8 mouse cellular contexts compared by ENCODE assay signal in genomic region chr12:87199973-87200586, GRCm38 (mm10). TPM values are rescaled to one million over a fixed set of nuclear protein-coding genes. Genes with fewer than 3 reads are reported as not detected.
DNase-seq lines count a peak whose midpoint lies in the region; ATAC-seq and TF ChIP-seq lines count a peak whose summit lies in the region.

TSS of gene Tmed8 (minus strand) at chr12:87200454.

- peaks cover 3% of the 10 kb centered on the region for H3K36me3 ChIP-seq in G1E (replicated peaks)
- no peaks in the 10 kb centered on the region for H3K36me3 ChIP-seq in lung, embryonic 15.5 days

- WGBS in lung, embryonic 15.5 days, result under 1% methylated on average over 64 of the region's 70 CpGs
- under 1% methylated on average over 55 of the region's 70 CpGs for WGBS in olfactory bulb, adult 2 months

- peak within 1 kb of the TSS; percentile 61 for H3K27ac ChIP-seq in lung, embryonic 15.5 days
- H3K27ac ChIP-seq in olfactory bulb, adult 2 months (ENCODE audit: insufficient read depth, low read depth, low read length), result peak within 1 kb of the TSS; percentile 60

- H3K4me1 ChIP-seq in G1E (ENCODE audit: insufficient read depth, low read depth, low read length), result peaks cover 26% of the 10 kb centered on the region
- H3K4me1 ChIP-seq in lung, embryonic 15.5 days, result peaks cover 7% of the 10 kb centered on the region
- peaks cover 5% of the 10 kb centered on the region; the same call in 1 of the 2 replicates for H3K4me1 ChIP-seq in olfactory bulb, adult 2 months (ENCODE audit: control insufficient read depth, insufficient read depth, low read length)

- TF ChIP-seq POLR2A in olfactory bulb, adult 2 months (IDR thresholded peaks at IDR 0.05; ENCODE audit: insufficient read depth, low read depth, low read length), result peak; percentile 49; the same call in 1 of the 2 replicates

- TF ChIP-seq CTCF in G1E (IDR thresholded peaks at IDR 0.05; ENCODE audit: low read depth, low read length), result no peak
- TF ChIP-seq CTCF in olfactory bulb, adult 2 months (IDR thresholded peaks at IDR 0.05; ENCODE audit: insufficient read depth, low read depth, low read length), result no peak

- H3K27me3 ChIP-seq in G1E (ENCODE audit: insufficient read depth, low read length), result no peaks in the 10 kb centered on the region
- H3K27me3 ChIP-seq in lung, embryonic 15.5 days, result no peaks in the 10 kb centered on the region

- peak within 1 kb of the TSS; percentile 94 for H3K4me2 ChIP-seq in lung, embryonic 15.5 days

- peak within 1 kb of the TSS; percentile 88 for H3K9ac ChIP-seq in lung, embryonic 15.5 days

- peak; percentile 81 for DNase-seq in G1E (ENCODE audit: low spot score)
- DNase-seq in cerebellum, adult 18-20 months, result peak; percentile 73 to 83
- peak; percentile 70 for DNase-seq in forelimb bud, embryonic 11.5 days (ENCODE audit: low read depth, low spot score)
- peak; percentile 26 for DNase-seq in layer of hippocampus, adult 9-10 months (ENCODE audit: low spot score)
- peak; percentile 75 to 77 for DNase-seq in thymus, adult 18-20 months

- peak within 1 kb of the TSS; percentile 77 for H3K4me3 ChIP-seq in G1E (ENCODE audit: low read depth, low read length)
- H3K4me3 ChIP-seq in lung, embryonic 15.5 days, result peak within 1 kb of the TSS; percentile 86
- H3K4me3 ChIP-seq in olfactory bulb, adult 2 months (ENCODE audit: insufficient read depth, low read depth, low read length), result peak within 1 kb of the TSS; percentile 85

- ATAC-seq in G1E (ENCODE audit: extremely low read depth, insufficient number of reproducible peaks, low FRiP score, poor library complexity, severe bottlenecking), result peak; percentile 48; the same call in 1 of the 2 replicates
- peak; percentile 85 for ATAC-seq in hematopoietic stem cell, adult 5-6 weeks (replicated peaks in 1 of 2; ENCODE audit: insufficient read depth in 1 of 2, low FRiP score in 2 of 2, low TSS enrichment in 1 of 2, low read depth in 1 of 2, poor library complexity in 2 of 2, severe bottlenecking in 2 of 2)
- ATAC-seq in lung, embryonic 15.5 days (ENCODE audit: borderline replicate concordance, extremely low read depth, low FRiP score, low TSS enrichment), result peak; percentile 96

- no peaks in the 10 kb centered on the region for H3K9me3 ChIP-seq in G1E (replicated peaks)
- H3K9me3 ChIP-seq in lung, embryonic 15.5 days, result no peaks in the 10 kb centered on the region

RNA-seq across cellular contexts. Expression of gene Tmed8, which starts in this region (rescaled TPM):
- total RNA-seq in G1E (2014; fragmentation: Nextera tagmentation) (21.6 and 21.8 TPM in 2 replicates), G1E (2017) (30.8 and 32.5 TPM in 2 replicates)
- 1.7 and 2.2 TPM in 2 replicates for polyA plus RNA-seq in G1E (2012)
- 11.7 and 12.4 TPM in 2 replicates for total RNA-seq in hematopoietic stem cell, adult 5-6 weeks (2017)
- 2.2 and 2.6 TPM in 2 replicates for polyA plus RNA-seq in lung, embryonic 15.5 days (2015; fragmentation: Nextera tagmentation; extraction: Ambion mirVana)
- not detected in 2 replicates for polyA plus RNA-seq in olfactory bulb, adult 2 months (2012; ENCODE audit: insufficient read depth, insufficient read length, low replicate concordance, missing spikeins)

Comparison
In these comparisons a context has a peak if more than half of its experiments do, and no peak if none do; other contexts are left out.
1. Peak in every context shown above with its lines: DNase-seq, ATAC-seq, H3K4me3 ChIP-seq and H3K27ac ChIP-seq.
2. DNase-seq: peak in every context shown above with its lines; median percentile 81 in G1E; 78 in cerebellum, adult 18-20 months; 76 in thymus, adult 18-20 months; 70 in forelimb bud, embryonic 11.5 days; 26 in layer of hippocampus, adult 9-10 months.